Mouse (Mus musculus) midbrain, embryonic 15.5 days (tissue): ENCODE results near the gene Smagp. TPM values are rescaled to one million over a fixed set of nuclear protein-coding genes. Genes with fewer than 3 reads are reported as not detected.
A peak's percentile ranks its signal among the peaks of the same experiment; 100 is the strongest.
"Not testable (repeated sequence)": the region's sequence is repeated elsewhere in the genome, so short reads cannot be mapped to it uniquely, and the experiment has no call there.

ENCODE experiments used
- ATAC-seq: fragments of 200-750 bp; cut with Nextera tagmentation; replicated peaks from 2 replicates; pipeline ENCODE4 v1.8.0; 2017; ENCODE audit warnings: moderate TSS enrichment
- H3K27ac ChIP-seq: fragments of 300-500 bp; sonication (generic); 2 replicates; pipeline ENCODE4 v1.5.1; 2015; ENCODE audit warnings: mild to moderate bottlenecking, inconsistent platforms
- H3K27me3 ChIP-seq: fragments of 300-500 bp; sonication (generic); replicated peaks from 2 replicates; pipeline ENCODE4 v1.6.1; 2015; ENCODE audit warnings: inconsistent platforms
- H3K36me3 ChIP-seq: fragments of 300-500 bp; sonication (generic); replicated peaks from 2 replicates; pipeline ENCODE4 v1.6.1; 2015; ENCODE audit warnings: inconsistent platforms
- H3K4me1 ChIP-seq: fragments of 300-500 bp; sonication (generic); 2 replicates; pipeline ENCODE4 v1.6.1; 2015; ENCODE audit warnings: inconsistent platforms
- H3K4me2 ChIP-seq: fragments of 300-500 bp; sonication (generic); 2 replicates; pipeline ENCODE4 v1.6.1; 2015; ENCODE audit warnings: inconsistent platforms, mild to moderate bottlenecking, moderate library complexity
- H3K4me3 ChIP-seq: fragments of 300-500 bp; sonication (generic); 2 replicates; pipeline ENCODE4 v1.5.1; 2015; ENCODE audit warnings: mild to moderate bottlenecking, inconsistent platforms
- H3K9ac ChIP-seq: fragments of 300-500 bp; sonication (generic); 2 replicates; pipeline ENCODE4 v1.6.1; 2015; ENCODE audit warnings: mild to moderate bottlenecking, inconsistent platforms
- H3K9me3 ChIP-seq: fragments of 300-500 bp; sonication (generic); 2 replicates; pipeline ENCODE4 v1.6.1; 2016; ENCODE audit warnings: inconsistent platforms
- WGBS: fragments of 180-500 bp; shearing (Covaris S2); methylation state at CpG from one replicate; pipeline ENCODE4 v1.1.7; 2015; ENCODE audit warnings: mixed read lengths; 5-methylcytosine and 5-hydroxymethylcytosine counted together
- polyA plus RNA-seq: library from polyadenylated mRNA; unstranded; fragments of >200 nt; fragmentation: Nextera tagmentation; extraction: Ambion mirVana; gene quantifications from 2 replicates; pipeline ENCODE4 v1.2.1, GENCODE M21; 2015

The Smagp gene
- polyA plus RNA-seq, 1 experiment from 2014 or later, result 4.0 TPM

DNA sequence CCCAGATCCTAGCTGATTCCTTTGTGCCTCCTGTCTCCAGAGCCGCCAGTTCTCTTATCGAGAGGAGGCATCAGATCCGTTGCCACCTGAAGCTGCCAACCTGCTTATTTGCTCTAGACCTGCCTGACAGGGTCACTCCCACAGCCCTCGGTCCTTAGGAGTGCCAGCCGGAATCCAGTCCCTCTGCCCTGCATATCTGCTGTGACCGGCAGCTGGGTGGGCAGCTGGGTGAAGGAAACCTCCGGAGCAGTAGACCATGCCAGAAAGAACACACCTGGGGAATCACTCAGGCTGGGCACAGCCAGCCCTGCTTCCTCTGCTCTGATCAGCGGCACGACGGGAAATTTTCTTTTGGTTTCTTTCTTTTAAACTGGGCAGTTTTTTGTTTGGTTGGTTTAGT lies 3.4 kb downstream of the Smagp start:
- H3K27ac ChIP-seq, result no peak overlapping the region
- 83% methylated on average over 10 of the region's 10 CpGs for WGBS
- no peak overlapping the region for H3K4me3 ChIP-seq
- no peaks in the 10 kb centered on the region for H3K36me3 ChIP-seq
- H3K4me2 ChIP-seq, result no peak overlapping the region
- peaks cover 13% of the 10 kb centered on the region for H3K4me1 ChIP-seq
- no peaks in the 10 kb centered on the region for H3K9me3 ChIP-seq
- no peak for ATAC-seq
- H3K9ac ChIP-seq, result no peak overlapping the region
- H3K27me3 ChIP-seq, result peaks cover 49% of the 10 kb centered on the region

GRCm38 (mm10) chr15:100632323-100632722 lies 4.4 kb downstream of the Smagp start:
- no peaks in the 10 kb centered on the region for H3K36me3 ChIP-seq
- H3K9ac ChIP-seq, result no peak overlapping the region
- WGBS, result 92% methylated on average over 5 of the region's 5 CpGs

DNA sequence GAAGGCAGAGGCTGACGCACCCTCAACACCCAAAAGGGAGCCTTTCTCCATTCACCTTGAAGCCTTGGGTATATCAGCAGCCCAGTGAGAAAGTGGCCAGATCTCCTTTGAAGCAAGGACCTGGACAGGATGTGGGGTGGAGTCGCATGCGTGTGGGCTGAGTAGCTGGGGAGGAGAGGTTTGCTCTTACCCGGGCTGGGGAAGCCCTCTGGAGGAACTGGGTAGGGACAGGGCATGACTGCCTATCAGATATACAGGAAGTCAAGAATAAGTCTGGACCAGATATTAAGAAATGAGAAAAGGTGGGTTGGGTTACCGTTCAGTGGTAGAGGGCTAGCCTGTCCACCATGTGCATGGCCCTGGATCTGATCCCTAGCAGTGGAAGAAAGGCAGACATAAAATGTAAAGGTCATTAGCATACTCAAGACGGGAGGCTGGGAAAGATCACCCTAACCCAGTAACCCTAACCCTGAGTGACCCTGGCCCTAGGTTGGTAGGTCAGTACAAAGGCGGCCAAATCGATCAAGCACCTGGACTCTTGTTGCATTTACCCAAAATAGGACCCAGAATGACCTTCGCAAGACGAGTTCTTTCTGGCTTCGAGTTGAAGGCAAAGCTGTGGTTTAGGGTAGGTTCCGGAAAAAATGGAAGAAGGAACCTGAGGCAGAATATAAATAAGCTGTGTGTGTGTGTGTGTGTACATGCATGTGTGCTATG lies 5.1 kb downstream of the Smagp start:
- Histone ChIP-seq H3K4me1 (peaks cover 12% of the 10 kb centered on the region), H3K9ac (no peak overlapping the region), H3K27ac (no peak overlapping the region), H3K9me3 (no peaks in the 10 kb centered on the region), H3K4me3 (no peak overlapping the region), H3K27me3 (peaks cover 32% of the 10 kb centered on the region), H3K36me3 (no peaks in the 10 kb centered on the region), H3K4me2 (no peak overlapping the region)
- no peak for ATAC-seq
- 88% methylated on average over 12 of the region's 12 CpGs for WGBS

More at GRCm38 (mm10) chr15:100632323-100632722, 4.4 kb downstream of the Smagp start:
- Histone ChIP-seq H3K4me1 (peaks cover 19% of the 10 kb centered on the region), H3K27ac (no peak overlapping the region), H3K27me3 (peaks cover 39% of the 10 kb centered on the region), H3K9me3 (no peaks in the 10 kb centered on the region), H3K4me2 (no peak overlapping the region), H3K4me3 (no peak overlapping the region)
- no peak for ATAC-seq

DNA sequence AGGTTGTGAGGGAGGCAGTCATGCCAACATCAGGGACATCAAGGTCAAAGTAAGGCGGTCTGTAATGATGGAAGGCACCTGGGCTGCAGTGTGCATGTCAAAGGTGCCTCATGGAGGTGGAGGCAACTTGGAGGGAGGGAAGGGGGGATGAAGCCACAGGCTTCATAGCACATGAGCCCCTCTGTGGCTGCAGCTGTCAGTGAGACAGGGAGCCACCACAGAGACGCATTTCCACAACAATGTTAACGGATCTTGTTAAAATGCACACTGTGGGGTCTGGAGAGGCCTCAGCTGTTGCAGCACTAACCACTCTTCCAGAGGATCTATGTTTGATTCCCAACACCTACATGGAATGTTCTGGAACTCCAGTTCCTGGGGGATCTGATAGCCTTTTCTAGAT lies 6.6 kb downstream of the Smagp start:
- H3K4me1 ChIP-seq, result peaks cover 6% of the 10 kb centered on the region; the same call in 1 of the 2 replicates
- H3K27ac ChIP-seq, result no peak overlapping the region
- H3K36me3 ChIP-seq, result no peaks in the 10 kb centered on the region
- no peaks in the 10 kb centered on the region for H3K9me3 ChIP-seq
- peaks cover 17% of the 10 kb centered on the region for H3K27me3 ChIP-seq
- ATAC-seq, result no peak
- no peak overlapping the region for H3K4me3 ChIP-seq
- H3K4me2 ChIP-seq, result no peak overlapping the region
- no peak overlapping the region for H3K9ac ChIP-seq
- 54% methylated on average over 3 of the region's 3 CpGs for WGBS

DNA sequence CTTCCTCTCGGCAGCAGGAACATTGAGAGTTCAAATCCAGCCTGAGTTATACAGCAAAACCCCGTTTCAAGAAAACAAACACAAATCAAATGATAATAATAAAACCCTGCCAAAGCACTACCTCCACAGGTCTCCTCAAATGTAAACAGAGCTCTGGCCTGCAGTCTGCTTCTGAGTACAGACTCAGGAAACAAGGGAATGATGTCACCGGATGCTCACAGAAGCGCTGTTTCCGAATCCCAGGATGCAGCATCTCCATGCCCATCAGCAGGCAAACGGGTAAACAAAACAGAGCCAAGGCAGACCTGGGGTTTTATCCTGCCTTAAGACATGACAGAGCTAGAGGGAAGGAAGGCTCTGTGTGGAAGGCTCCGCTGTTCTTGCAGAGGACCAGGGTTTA lies 7.9 kb downstream of the Smagp start:
- no peaks in the 10 kb centered on the region for H3K9me3 ChIP-seq
- H3K4me1 ChIP-seq, result peaks cover 6% of the 10 kb centered on the region; the same call in 1 of the 2 replicates
- WGBS, result 58% methylated on average over 7 of the region's 7 CpGs
- no peak overlapping the region for H3K4me2 ChIP-seq
- ATAC-seq, result no peak
- H3K27me3 ChIP-seq, result peaks cover 7% of the 10 kb centered on the region
- H3K4me3 ChIP-seq, result no peak overlapping the region
- no peak overlapping the region for H3K9ac ChIP-seq
- H3K36me3 ChIP-seq, result no peaks in the 10 kb centered on the region
- no peak overlapping the region for H3K27ac ChIP-seq

GRCm38 (mm10) chr15:100627774-100628370 lies 8.9 kb downstream of the Smagp start:
- WGBS, result 4% methylated on average over 11 of the region's 11 CpGs
- Histone ChIP-seq H3K36me3 (no peaks in the 10 kb centered on the region), H3K4me1 (peaks cover 6% of the 10 kb centered on the region; the same call in 1 of the 2 replicates), H3K9ac (no peak overlapping the region), H3K27ac (no peak overlapping the region), H3K4me3 (no peak overlapping the region), H3K27me3 (no peaks in the 10 kb centered on the region), H3K4me2 (no peak overlapping the region), H3K9me3 (no peaks in the 10 kb centered on the region)
- ATAC-seq, result no peak

DNA sequence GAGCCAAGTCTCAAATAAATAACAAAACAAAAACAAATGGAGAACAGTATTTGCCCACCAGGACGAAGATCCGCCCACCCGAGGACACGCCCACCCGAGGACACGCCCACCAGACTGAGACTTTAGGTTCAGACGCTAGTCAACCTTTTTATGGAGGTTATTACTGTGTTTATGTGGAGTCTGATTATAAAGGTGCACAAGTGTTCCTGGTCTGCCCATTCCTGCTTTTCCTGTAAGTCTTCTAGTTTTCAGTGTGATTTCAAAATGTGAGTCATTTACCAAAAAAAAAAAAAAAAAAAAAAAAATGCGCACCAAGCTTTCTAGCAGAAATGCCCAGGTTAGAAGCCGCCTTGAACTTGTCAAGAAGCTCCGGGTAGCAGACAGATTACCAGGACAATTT lies 9.5 kb downstream of the Smagp start:
- 16% methylated on average over 10 of the region's 10 CpGs for WGBS
- no peak for ATAC-seq
- Histone ChIP-seq H3K9me3 (no peaks in the 10 kb centered on the region), H3K4me3 (no peak overlapping the region), H3K4me2 (no peak overlapping the region), H3K9ac (no peak overlapping the region), H3K27me3 (no peaks in the 10 kb centered on the region), H3K27ac (no peak overlapping the region), H3K36me3 (no peaks in the 10 kb centered on the region), H3K4me1 (peaks cover 6% of the 10 kb centered on the region; the same call in 1 of the 2 replicates)

DNA sequence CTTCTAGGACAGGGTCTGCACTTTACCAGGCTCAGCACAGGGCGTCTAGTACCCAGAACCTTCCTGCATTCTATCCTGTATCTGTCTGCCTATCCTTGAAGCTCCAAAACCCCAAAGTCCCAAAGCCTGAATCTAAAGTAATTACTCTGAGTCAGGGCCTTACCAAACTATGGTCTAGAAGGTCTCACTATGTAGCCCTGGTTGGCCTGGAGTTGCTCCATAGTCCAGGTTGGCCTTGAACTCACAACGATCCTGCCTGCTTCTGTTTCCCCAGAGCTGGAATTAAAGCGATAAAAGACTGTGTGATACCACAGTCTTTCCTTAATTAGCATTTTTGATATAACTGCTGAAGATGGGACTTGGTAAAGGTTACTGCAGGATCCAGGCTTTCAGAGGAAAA lies 12.3 kb downstream of the Smagp start:
- H3K4me1 ChIP-seq, result peaks cover 6% of the 10 kb centered on the region; the same call in 1 of the 2 replicates
- WGBS, result 85% methylated on average over 3 of the region's 3 CpGs
- H3K9me3 ChIP-seq, result no peaks in the 10 kb centered on the region

GRCm38 (mm10) chr15:100623754-100624153 lies 13.0 kb downstream of the Smagp start:
- H3K4me3 ChIP-seq, result no peak overlapping the region
- no peaks in the 10 kb centered on the region for H3K9me3 ChIP-seq
- no peak overlapping the region for H3K4me2 ChIP-seq
- peaks cover 13% of the 10 kb centered on the region; the same call in 1 of the 2 replicates for H3K36me3 ChIP-seq
- peaks cover 6% of the 10 kb centered on the region; the same call in 1 of the 2 replicates for H3K4me1 ChIP-seq
- WGBS, result 86% methylated on average over 9 of the region's 9 CpGs
- no peaks in the 10 kb centered on the region for H3K27me3 ChIP-seq
- no peak overlapping the region for H3K27ac ChIP-seq
- no peak overlapping the region for H3K9ac ChIP-seq
- no peak for ATAC-seq

More for the DNA sequence above, 12.3 kb downstream of the Smagp start:
- H3K27me3 ChIP-seq, result no peaks in the 10 kb centered on the region
- H3K4me2 ChIP-seq, result no peak overlapping the region
- H3K9ac ChIP-seq, result no peak overlapping the region
- no peak overlapping the region for H3K27ac ChIP-seq
- no peak overlapping the region for H3K4me3 ChIP-seq
- peaks cover 10% of the 10 kb centered on the region; the same call in 1 of the 2 replicates for H3K36me3 ChIP-seq
- ATAC-seq, result no peak

DNA sequence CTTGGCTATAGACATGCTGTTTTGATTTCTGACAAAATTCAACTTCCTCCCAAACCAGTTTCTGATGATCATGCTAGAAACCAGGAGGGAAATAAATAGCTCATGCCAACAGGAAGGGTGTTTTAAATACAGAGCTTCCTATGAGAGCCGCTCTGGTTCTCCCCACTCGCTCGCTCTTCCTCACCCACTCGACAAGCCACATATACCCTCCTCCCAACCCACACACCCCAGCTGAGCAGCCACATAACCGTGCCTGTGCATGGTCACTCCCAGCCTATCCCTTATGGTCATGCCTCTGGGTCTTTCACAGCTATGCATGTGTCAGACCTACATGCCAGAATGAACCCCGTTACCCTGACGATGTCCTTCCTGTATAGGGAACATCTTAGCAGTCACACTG lies 14.6 kb downstream of the Smagp start:
- no peak overlapping the region for H3K9ac ChIP-seq
- no peaks in the 10 kb centered on the region for H3K4me1 ChIP-seq
- peaks cover 19% of the 10 kb centered on the region for H3K36me3 ChIP-seq
- no peak overlapping the region for H3K4me2 ChIP-seq
- no peak for ATAC-seq
- no peak overlapping the region for H3K27ac ChIP-seq
- no peaks in the 10 kb centered on the region for H3K9me3 ChIP-seq
- no peaks in the 10 kb centered on the region for H3K27me3 ChIP-seq
- 87% methylated on average over 7 of the region's 7 CpGs for WGBS
- H3K4me3 ChIP-seq, result no peak overlapping the region

DNA sequence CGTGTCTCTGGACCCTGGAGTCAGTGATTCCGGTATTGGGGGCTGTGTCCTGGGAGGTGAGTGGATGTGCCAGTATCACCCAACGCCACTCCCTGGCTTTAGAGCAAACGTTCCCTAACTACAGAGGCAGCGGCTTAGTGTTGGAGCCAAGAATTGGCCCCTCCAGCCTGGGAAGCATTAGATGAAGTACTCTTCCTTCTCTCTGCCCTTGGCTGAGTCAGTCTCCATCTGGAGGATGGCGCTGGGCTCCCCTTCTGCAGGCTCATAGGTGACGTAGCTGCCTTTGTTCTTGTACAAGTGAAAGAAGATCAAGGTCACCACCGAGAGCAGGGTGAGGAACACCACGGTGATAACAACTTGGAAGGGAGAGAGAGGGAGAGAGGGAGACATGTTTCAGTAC lies 15.1 kb downstream of the Smagp start:
- not testable (repeated sequence) for H3K4me2 ChIP-seq, H3K9me3 ChIP-seq, H3K27me3 ChIP-seq, H3K4me3 ChIP-seq, H3K27ac ChIP-seq, H3K4me1 ChIP-seq, H3K9ac ChIP-seq, ATAC-seq
- H3K36me3 ChIP-seq, result peaks cover 19% of the 10 kb centered on the region
- WGBS, result 70% methylated on average over 9 of the region's 9 CpGs

GRCm38 (mm10) chr15:100619200-100619599 lies 17.5 kb downstream of the Smagp start:
- H3K36me3 ChIP-seq, result peaks cover 19% of the 10 kb centered on the region
- no peak for ATAC-seq
- H3K4me2 ChIP-seq, result no peak overlapping the region
- H3K27ac ChIP-seq, result no peak overlapping the region
- peaks cover 15% of the 10 kb centered on the region for H3K4me1 ChIP-seq
- no peaks in the 10 kb centered on the region for H3K27me3 ChIP-seq
- WGBS, result 93% methylated on average over 7 of the region's 7 CpGs
- H3K9ac ChIP-seq, result no peak overlapping the region
- H3K9me3 ChIP-seq, result no peaks in the 10 kb centered on the region
- H3K4me3 ChIP-seq, result no peak overlapping the region

GRCm38 (mm10) chr15:100616221-100616620 lies 20.5 kb downstream of the Smagp start:
- WGBS, result 2% methylated on average over 19 of the region's 19 CpGs
- H3K9me3 ChIP-seq, result no peaks in the 10 kb centered on the region
- peak overlapping the region; percentile 82 for H3K4me2 ChIP-seq
- no peaks in the 10 kb centered on the region for H3K27me3 ChIP-seq
- peaks cover 25% of the 10 kb centered on the region for H3K4me1 ChIP-seq
- peak overlapping the region; percentile 98 for H3K27ac ChIP-seq
- peak overlapping the region; percentile 95 for H3K4me3 ChIP-seq
- peaks cover 19% of the 10 kb centered on the region for H3K36me3 ChIP-seq
- ATAC-seq, result peak; percentile 21
- peak overlapping the region; percentile 90 for H3K9ac ChIP-seq
